Mouse (Mus musculus): ENCODE results near the gene Bahcc1.

GRCm38 (mm10) chr11:120339978-120340513 is 107.3 kb downstream of the Bahcc1 start:
- TF ChIP-seq CTCF (IDR thresholded peaks at IDR 0.05; ENCODE audit: low read depth, low read length) (no peak), POLR2A (IDR thresholded peaks at IDR 0.05; ENCODE audit: extremely low read depth, insufficient read depth, low read length) (no peak)

Data from liver, adult 2 months (tissue).